Comparison of ENCODE assay signal across 10 mouse cellular contexts in the genomic region with DNA sequence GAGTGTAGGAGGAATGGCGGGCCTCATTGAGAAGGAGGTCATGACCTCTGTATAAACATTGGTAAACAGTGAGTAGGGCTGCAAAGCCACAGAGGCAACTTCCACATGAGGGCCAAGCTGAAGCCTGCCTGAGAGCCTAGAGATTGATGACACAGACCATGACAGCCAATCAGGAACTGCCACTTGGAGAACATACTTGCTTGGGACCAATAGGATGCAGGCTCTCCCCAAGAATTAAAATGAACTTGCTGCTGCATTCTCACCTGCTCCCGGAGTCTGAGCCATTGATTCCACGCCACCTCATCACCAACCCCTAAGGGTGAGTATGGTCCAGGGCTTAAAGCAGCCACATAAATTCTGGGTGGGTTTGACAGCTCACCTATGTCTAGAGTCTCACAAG.
DNase-seq lines count a peak whose midpoint lies in the region; ATAC-seq and TF ChIP-seq lines count a peak whose summit lies in the region.
"Had no signal": no experiment of that assay in that cellular context is flagged by ENCODE, and none has a peak within 500 bp of the region (broad histone marks: within the 10 kb centered on the region; RNA-seq: fewer than 3 reads in every experiment).

No protein-coding gene starts in this region.

- H3K27ac ChIP-seq in heart, embryonic 11.5 days (ENCODE audit: low read depth, low read length), result no peak overlapping the region
- H3K27ac ChIP-seq: embryonic facial prominence, embryonic 12.5 days; macrophage had no signal

- no peak for TF ChIP-seq POLR2A in brain, embryonic 14.5 days (IDR thresholded peaks at IDR 0.05; ENCODE audit: borderline replicate concordance, extremely low read depth, insufficient read depth, insufficient read length, poor library complexity, severe bottlenecking)

- H3K27me3 ChIP-seq in heart, embryonic 11.5 days (ENCODE audit: control insufficient read depth, insufficient read depth, low read length), result no peaks in the 10 kb centered on the region
- H3K27me3 ChIP-seq: embryonic facial prominence, embryonic 12.5 days had no signal

- TF ChIP-seq CTCF in brain, embryonic 14.5 days (IDR thresholded peaks at IDR 0.05; ENCODE audit: borderline replicate concordance, extremely low read depth, insufficient read depth, insufficient read length), result no peak

- WGBS in heart, embryonic 11.5 days (ENCODE audit: insufficient replicate concordance), result 73% methylated on average over 3 of the region's 3 CpGs

- no peak overlapping the region for H3K4me3 ChIP-seq in heart, embryonic 11.5 days (ENCODE audit: low read depth, low read length)
- H3K4me3 ChIP-seq: embryonic facial prominence, embryonic 12.5 days had no signal

- H3K4me1 ChIP-seq in heart, embryonic 11.5 days (ENCODE audit: control insufficient read depth, insufficient read depth, low read length), result no peaks in the 10 kb centered on the region
- H3K4me1 ChIP-seq: embryonic facial prominence, embryonic 12.5 days had no signal

- no peaks in the 10 kb centered on the region for H3K36me3 ChIP-seq in heart, embryonic 11.5 days (ENCODE audit: control insufficient read depth, insufficient read depth, low read length)
- H3K36me3 ChIP-seq: embryonic facial prominence, embryonic 12.5 days had no signal

- H3K9ac ChIP-seq in heart, embryonic 11.5 days (ENCODE audit: low read depth, low read length), result no peak overlapping the region
- H3K9ac ChIP-seq: embryonic facial prominence, embryonic 12.5 days had no signal

- DNase-seq in embryo, embryonic 10 days (ENCODE audit: low spot score), result peak; percentile 62
- DNase-seq in embryo, embryonic 11 days, result no peak
- DNase-seq in 416B (ENCODE audit: low read depth) (peak; percentile 71), MN1 (ENCODE audit: low spot score) (no peak)
- DNase-seq in brain, embryonic 14.5 days (ENCODE audit: low read depth), result peak; percentile 13
- peak; percentile 40 for DNase-seq in lung, postnatal 36 days

- no peak for ATAC-seq in heart, embryonic 11.5 days (replicated peaks; ENCODE audit: insufficient number of reproducible peaks, low FRiP score, low TSS enrichment)
- ATAC-seq in inflammation-experienced regulatory T-cells, adult 6 months, result no peak

- no peak overlapping the region for H3K4me2 ChIP-seq in heart, embryonic 11.5 days
- H3K4me2 ChIP-seq: embryonic facial prominence, embryonic 12.5 days had no signal

- no peaks in the 10 kb centered on the region for H3K9me3 ChIP-seq in heart, embryonic 11.5 days (replicated peaks; ENCODE audit: control insufficient read depth, low read length)
- H3K9me3 ChIP-seq: embryonic facial prominence, embryonic 12.5 days had no signal

Comparison
In these comparisons a context has a peak if more than half of its experiments do, and no peak if none do; other contexts are left out.
1. DNase-seq: peak in embryo, embryonic 10 days (single experiment), 416B (single experiment), brain, embryonic 14.5 days (single experiment) and lung, postnatal 36 days (single experiment); none in embryo, embryonic 11 days (single experiment) and MN1 (single experiment).